Mouse (Mus musculus) embryonic facial prominence, embryonic 13.5 days (tissue): Measurements from ENCODE around the gene Tnxb. TPM values are rescaled to one million over a fixed set of nuclear protein-coding genes. Genes with fewer than 3 reads are reported as not detected.
A peak's percentile ranks its signal among the peaks of the same experiment; 100 is the strongest.

Experiments used
- ATAC-seq: fragments of 200-750 bp; cut with Nextera tagmentation; 2 replicates; pipeline ENCODE4 v1.8.0; 2017; ENCODE audit warnings: low read depth; ENCODE audit not compliant: insufficient number of reproducible peaks, insufficient read depth, low FRiP score, low TSS enrichment
- H3K27ac ChIP-seq: fragments of 300-500 bp; sonication (generic); 2 replicates; pipeline ENCODE4 v1.5.1; 2015; ENCODE audit warnings: moderate library complexity, mild to moderate bottlenecking, inconsistent platforms
- H3K27me3 ChIP-seq: fragments of 300-500 bp; sonication (generic); 2 replicates; pipeline ENCODE4 v1.6.1; 2015; ENCODE audit warnings: mild to moderate bottlenecking, inconsistent platforms
- H3K36me3 ChIP-seq: fragments of 300-500 bp; sonication (generic); 2 replicates; pipeline ENCODE4 v1.6.1; 2015; ENCODE audit warnings: mild to moderate bottlenecking, inconsistent platforms
- H3K4me1 ChIP-seq: fragments of 300-500 bp; sonication (generic); 2 replicates; pipeline ENCODE4 v1.6.1; 2015; ENCODE audit warnings: inconsistent platforms
- H3K4me2 ChIP-seq: fragments of 300-500 bp; sonication (generic); 2 replicates; pipeline ENCODE4 v1.6.1; 2015; ENCODE audit warnings: moderate library complexity, mild to moderate bottlenecking, inconsistent platforms
- H3K4me3 ChIP-seq: fragments of 300-500 bp; sonication (generic); 2 replicates; pipeline ENCODE4 v1.5.1; 2015; ENCODE audit warnings: mild to moderate bottlenecking, inconsistent platforms
- H3K9ac ChIP-seq: fragments of 300-500 bp; sonication (generic); 2 replicates; pipeline ENCODE4 v1.6.1; 2015; ENCODE audit warnings: mild to moderate bottlenecking, inconsistent platforms
- H3K9me3 ChIP-seq: fragments of 300-500 bp; sonication (generic); 2 replicates; pipeline ENCODE4 v1.6.1; 2016; ENCODE audit warnings: inconsistent platforms
- WGBS: fragments of 180-500 bp; shearing (Covaris S2); methylation state at CpG from one replicate; pipeline ENCODE4 v1.1.7; 2015; ENCODE audit warnings: mixed read lengths; 5-methylcytosine and 5-hydroxymethylcytosine counted together
- polyA plus RNA-seq: library from polyadenylated mRNA; unstranded; fragments of >200 nt; fragmentation: Nextera tagmentation; extraction: Ambion mirVana; gene quantifications from 2 replicates; pipeline ENCODE4 v1.2.1, GENCODE M21; 2015

Gene Tnxb
- polyA plus RNA-seq, 1 experiment from 2014 or later: 0.04 TPM

DNA sequence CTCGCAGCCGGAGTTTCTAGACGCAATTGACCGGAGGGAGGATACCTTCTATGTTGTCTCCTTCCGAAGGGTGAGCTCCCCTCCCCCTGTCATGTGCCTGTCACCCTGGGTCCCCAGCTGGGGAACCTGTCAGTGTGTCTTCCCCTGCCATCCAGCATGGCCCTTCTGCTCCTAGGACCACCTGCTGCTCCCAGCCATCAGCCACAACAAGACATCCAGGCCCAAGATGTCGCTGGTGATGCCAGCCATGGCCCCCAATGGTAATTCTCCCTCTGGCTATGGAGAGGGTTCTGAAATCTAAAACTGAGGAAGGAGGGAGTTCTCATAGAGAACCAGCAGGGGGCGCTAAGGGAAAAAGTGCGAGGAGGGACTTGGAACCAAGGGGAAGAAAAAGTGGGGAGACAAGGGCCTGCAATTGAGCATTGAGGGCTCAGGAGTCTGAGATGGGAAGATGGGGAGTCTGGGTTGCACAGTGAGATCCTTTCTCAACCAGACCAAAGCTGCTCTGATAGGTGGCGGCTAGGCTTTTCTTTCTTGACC, 16.5 kb upstream of the Tnxb start:
- Histone ChIP-seq H3K9ac (no peak overlapping the region), H3K36me3 (peaks cover 64% of the 10 kb centered on the region), H3K27ac (no peak overlapping the region), H3K9me3 (no peaks in the 10 kb centered on the region), H3K4me3 (no peak overlapping the region), H3K4me2 (no peak overlapping the region), H3K4me1 (peaks cover 9% of the 10 kb centered on the region), H3K27me3 (peaks cover 3% of the 10 kb centered on the region)
- no peak for ATAC-seq
- 59% methylated on average over 9 of the region's 9 CpGs for WGBS

DNA sequence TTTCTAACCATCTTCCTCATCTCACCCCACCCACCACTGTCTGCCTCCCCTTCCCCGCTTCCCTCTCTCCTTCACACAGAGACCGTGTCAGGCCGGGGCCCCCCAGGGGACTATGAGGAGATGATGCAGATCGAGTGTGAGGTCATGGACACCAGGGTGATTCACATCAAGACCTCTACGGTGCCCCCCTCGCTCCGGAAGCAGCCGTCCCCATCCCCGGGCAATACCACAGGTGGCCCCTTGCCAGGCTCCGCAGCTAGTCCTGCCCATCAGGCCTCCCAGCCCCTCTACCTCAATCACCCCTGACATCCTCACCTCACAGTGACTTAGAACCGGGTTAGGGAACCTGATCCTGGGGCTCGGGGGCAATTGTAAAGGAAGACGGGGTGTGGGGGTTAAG, 15.9 kb upstream of the Tnxb start:
- H3K4me2 ChIP-seq: no peak overlapping the region
- H3K9me3 ChIP-seq: no peaks in the 10 kb centered on the region
- H3K4me3 ChIP-seq: no peak overlapping the region
- H3K4me1 ChIP-seq: peaks cover 7% of the 10 kb centered on the region; the same call in 1 of the 2 replicates
- 90% methylated on average over 13 of the region's 13 CpGs for WGBS
- peaks cover 9% of the 10 kb centered on the region for H3K27me3 ChIP-seq
- peaks cover 58% of the 10 kb centered on the region for H3K36me3 ChIP-seq
- H3K27ac ChIP-seq: no peak overlapping the region
- no peak for ATAC-seq
- H3K9ac ChIP-seq: no peak overlapping the region

GRCm38 (mm10) chr17:34655160-34655559, 15.2 kb upstream of the Tnxb start:
- WGBS: 83% methylated on average over 7 of the region's 7 CpGs
- H3K9ac ChIP-seq: no peak overlapping the region
- no peak overlapping the region for H3K27ac ChIP-seq
- H3K4me1 ChIP-seq: peaks cover 7% of the 10 kb centered on the region; the same call in 1 of the 2 replicates
- H3K9me3 ChIP-seq: no peaks in the 10 kb centered on the region
- H3K36me3 ChIP-seq: peaks cover 50% of the 10 kb centered on the region
- peaks cover 17% of the 10 kb centered on the region for H3K27me3 ChIP-seq
- ATAC-seq: peak; percentile 7; the same call in 1 of the 2 replicates
- H3K4me2 ChIP-seq: no peak overlapping the region
- no peak overlapping the region for H3K4me3 ChIP-seq

- H3K9me3 ChIP-seq: no peaks in the 10 kb centered on the region
- H3K27me3 ChIP-seq: peaks cover 21% of the 10 kb centered on the region
- H3K27ac ChIP-seq: no peak overlapping the region
- no peak overlapping the region for H3K9ac ChIP-seq
- no peak overlapping the region for H3K4me3 ChIP-seq
- no peak overlapping the region for H3K4me2 ChIP-seq
- peak; percentile 3; the same call in 1 of the 2 replicates for ATAC-seq
- H3K4me1 ChIP-seq: peaks cover 11% of the 10 kb centered on the region; the same call in 1 of the 2 replicates
- H3K36me3 ChIP-seq: peaks cover 46% of the 10 kb centered on the region
- WGBS: 66% methylated on average over 4 of the region's 4 CpGs
These were observed 14.7 kb upstream of the Tnxb start for GRCm38 (mm10) chr17:34655581-34655991.

DNA sequence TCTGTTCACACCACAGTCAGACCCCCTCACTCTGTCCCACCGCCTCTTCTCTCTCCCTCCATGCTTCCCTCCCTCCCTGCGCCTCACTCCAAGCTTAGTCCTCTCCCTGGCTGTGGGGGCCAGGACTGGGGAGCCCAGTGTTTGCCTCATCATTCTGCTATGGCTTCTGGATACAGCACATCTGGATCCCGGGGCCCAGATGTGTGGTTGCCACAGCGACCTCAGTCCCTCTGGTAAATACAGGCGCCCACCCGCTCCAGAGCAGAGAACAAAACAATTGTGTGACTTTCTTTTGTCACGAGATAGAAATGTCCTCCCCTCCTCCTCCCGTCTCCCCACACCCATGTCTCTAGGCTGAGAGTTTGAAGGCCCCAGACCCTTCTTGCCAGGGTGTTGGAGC, 13.7 kb upstream of the Tnxb start:
- 50% methylated on average over 8 of the region's 8 CpGs for WGBS
- H3K9me3 ChIP-seq: no peaks in the 10 kb centered on the region
- no peak overlapping the region for H3K4me2 ChIP-seq
- peaks cover 22% of the 10 kb centered on the region for H3K4me1 ChIP-seq
- H3K36me3 ChIP-seq: peaks cover 35% of the 10 kb centered on the region
- H3K27me3 ChIP-seq: peaks cover 31% of the 10 kb centered on the region
- H3K4me3 ChIP-seq: no peak overlapping the region
- 0 out of 2 replicates have a peak overlapping the region, but pooled peaks have one; percentile 27 for H3K9ac ChIP-seq
- H3K27ac ChIP-seq: no peak overlapping the region
- no peak for ATAC-seq

DNA sequence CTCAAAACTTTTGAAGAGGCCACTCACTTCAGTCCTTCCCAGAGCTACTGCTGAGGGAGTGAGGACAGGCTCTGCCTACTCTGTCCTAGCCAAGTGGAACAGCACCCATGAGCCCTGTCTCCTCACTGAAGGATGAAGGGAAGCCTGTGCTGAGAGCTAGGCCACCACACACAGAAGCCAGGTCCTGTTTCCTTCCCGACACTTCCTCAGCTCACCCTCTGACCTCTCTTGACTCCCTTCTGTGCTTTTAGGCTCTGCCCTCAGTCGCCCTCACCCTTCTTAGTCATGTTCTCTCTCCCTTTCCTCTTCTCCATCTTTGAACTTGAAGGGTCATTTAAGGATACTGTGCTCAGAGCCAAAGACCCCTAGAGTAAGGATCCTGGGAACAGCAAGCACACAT, 13.1 kb upstream of the Tnxb start:
- no peak overlapping the region for H3K9ac ChIP-seq
- H3K27ac ChIP-seq: no peak overlapping the region
- no peaks in the 10 kb centered on the region for H3K9me3 ChIP-seq
- 17% methylated on average over 2 of the region's 2 CpGs for WGBS
- no peak overlapping the region for H3K4me3 ChIP-seq
- peaks cover 32% of the 10 kb centered on the region for H3K27me3 ChIP-seq
- peaks cover 29% of the 10 kb centered on the region for H3K36me3 ChIP-seq
- peaks cover 22% of the 10 kb centered on the region for H3K4me1 ChIP-seq
- ATAC-seq: no peak
- H3K4me2 ChIP-seq: no peak overlapping the region

DNA sequence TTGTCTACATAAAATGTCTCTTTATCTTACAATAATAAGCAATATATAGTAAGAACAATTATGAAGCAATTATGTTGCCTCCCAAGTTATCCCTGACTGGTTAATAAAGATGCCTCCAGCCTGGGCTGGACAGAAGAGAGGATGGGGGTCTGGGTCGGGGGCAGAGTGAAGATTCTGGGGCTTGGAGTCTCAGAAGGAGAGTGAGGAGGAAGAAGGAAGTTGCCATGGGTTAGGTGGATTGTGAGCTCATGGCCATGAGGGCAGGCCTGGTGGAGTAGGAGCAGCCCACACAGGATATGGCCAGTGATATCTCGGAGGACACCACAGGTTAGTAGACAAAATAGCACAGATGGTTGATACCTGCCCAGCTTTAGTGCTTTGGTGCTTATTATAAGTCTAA, 12.2 kb upstream of the Tnxb start:
- peaks cover 22% of the 10 kb centered on the region for H3K4me1 ChIP-seq
- peaks cover 21% of the 10 kb centered on the region for H3K36me3 ChIP-seq
- H3K4me3 ChIP-seq: no peak overlapping the region
- H3K9ac ChIP-seq: no peak overlapping the region
- H3K27me3 ChIP-seq: peaks cover 37% of the 10 kb centered on the region
- no peaks in the 10 kb centered on the region for H3K9me3 ChIP-seq
- no peak overlapping the region for H3K4me2 ChIP-seq
- 83% methylated on average over 2 of the region's 2 CpGs for WGBS
- no peak for ATAC-seq
- no peak overlapping the region for H3K27ac ChIP-seq

- WGBS: 75% methylated on average over 3 of the region's 3 CpGs
- H3K4me3 ChIP-seq: no peak overlapping the region
- ATAC-seq: no peak
- no peak overlapping the region for H3K9ac ChIP-seq
- peaks cover 41% of the 10 kb centered on the region for H3K27me3 ChIP-seq
- H3K36me3 ChIP-seq: peaks cover 16% of the 10 kb centered on the region
- H3K9me3 ChIP-seq: no peaks in the 10 kb centered on the region
- no peak overlapping the region for H3K27ac ChIP-seq
- H3K4me2 ChIP-seq: no peak overlapping the region
- H3K4me1 ChIP-seq: peaks cover 22% of the 10 kb centered on the region
These were observed 11.7 kb upstream of the Tnxb start for GRCm38 (mm10) chr17:34658591-34658990.

DNA sequence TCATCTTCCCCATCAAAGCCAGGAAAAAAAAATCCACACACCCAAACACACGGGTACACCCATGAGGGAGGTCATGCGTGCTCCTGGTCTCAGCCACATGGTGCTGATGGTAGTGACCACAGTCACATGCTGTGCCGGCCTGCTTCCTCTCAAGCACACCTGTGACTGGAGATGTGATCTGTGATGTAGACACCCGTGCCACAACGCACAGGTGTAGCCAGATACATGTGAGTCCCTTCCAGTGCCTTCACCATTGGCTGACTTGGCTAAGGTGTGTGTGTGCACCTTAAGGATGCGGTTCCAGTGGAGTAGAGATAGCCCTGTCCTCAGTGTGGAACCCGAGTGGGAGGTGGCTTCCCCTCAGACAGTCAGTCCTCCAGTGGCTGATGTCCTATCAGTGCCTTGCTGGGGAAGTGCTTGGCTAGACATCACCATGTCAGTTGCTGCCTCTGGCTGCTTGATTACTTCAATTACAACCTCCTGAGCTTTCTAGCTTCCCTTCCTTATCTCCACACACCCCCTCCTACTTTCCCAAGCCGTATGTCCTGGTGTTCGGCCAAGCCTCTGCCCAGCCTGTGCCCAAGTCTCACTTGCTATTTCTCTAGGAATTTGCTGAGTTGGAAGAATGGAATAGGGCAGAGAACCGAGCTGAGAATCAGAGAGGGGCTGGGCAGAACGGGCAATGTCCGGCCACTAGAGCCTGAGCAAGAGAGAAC, 11.0 kb upstream of the Tnxb start:
- H3K9ac ChIP-seq: no peak overlapping the region
- H3K27me3 ChIP-seq: peaks cover 47% of the 10 kb centered on the region
- no peak overlapping the region for H3K4me3 ChIP-seq
- H3K27ac ChIP-seq: no peak overlapping the region
- H3K36me3 ChIP-seq: peaks cover 9% of the 10 kb centered on the region
- no peak for ATAC-seq
- no peaks in the 10 kb centered on the region for H3K9me3 ChIP-seq
- H3K4me1 ChIP-seq: peaks cover 22% of the 10 kb centered on the region
- H3K4me2 ChIP-seq: no peak overlapping the region
- 66% methylated on average over 12 of the region's 12 CpGs for WGBS

DNA sequence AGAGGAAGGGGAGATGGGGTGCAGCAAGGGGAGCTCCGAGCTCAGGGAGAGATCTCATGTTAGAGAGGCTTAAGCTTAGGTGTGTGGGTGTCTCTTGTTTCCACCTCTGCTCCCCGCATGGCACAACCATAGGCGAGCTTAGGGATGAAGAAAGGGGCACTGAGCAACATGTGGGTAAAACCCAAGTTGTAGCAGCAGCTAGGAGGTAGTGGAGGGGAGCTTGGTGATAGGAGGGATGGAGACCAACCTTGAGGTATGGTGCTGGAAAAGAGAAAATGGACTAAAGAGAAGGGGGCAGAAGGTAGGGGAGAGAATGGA, 10.5 kb upstream of the Tnxb start:
- no peak overlapping the region for H3K4me2 ChIP-seq
- ATAC-seq: no peak
- no peaks in the 10 kb centered on the region for H3K9me3 ChIP-seq
- peaks cover 22% of the 10 kb centered on the region for H3K4me1 ChIP-seq
- H3K9ac ChIP-seq: no peak overlapping the region
- no peak overlapping the region for H3K4me3 ChIP-seq
- 72% methylated on average over 3 of the region's 3 CpGs for WGBS
- H3K36me3 ChIP-seq: peaks cover 5% of the 10 kb centered on the region; the same call in 1 of the 2 replicates
- no peak overlapping the region for H3K27ac ChIP-seq
- H3K27me3 ChIP-seq: peaks cover 48% of the 10 kb centered on the region

GRCm38 (mm10) chr17:34660259-34660820, 10.0 kb upstream of the Tnxb start:
- ATAC-seq: no peak
- Histone ChIP-seq H3K4me1 (peaks cover 22% of the 10 kb centered on the region), H3K4me2 (peak overlapping the region; percentile 48; the same call in 1 of the 2 replicates), H3K27me3 (peaks cover 52% of the 10 kb centered on the region), H3K36me3 (peaks cover under 1% of the 10 kb centered on the region; the same call in 1 of the 2 replicates), H3K4me3 (no peak overlapping the region), H3K27ac (no peak overlapping the region), H3K9me3 (no peaks in the 10 kb centered on the region), H3K9ac (0 out of 2 replicates have a peak overlapping the region, but pooled peaks have one; percentile 11)
- WGBS: 32% methylated on average over 10 of the region's 11 CpGs

DNA sequence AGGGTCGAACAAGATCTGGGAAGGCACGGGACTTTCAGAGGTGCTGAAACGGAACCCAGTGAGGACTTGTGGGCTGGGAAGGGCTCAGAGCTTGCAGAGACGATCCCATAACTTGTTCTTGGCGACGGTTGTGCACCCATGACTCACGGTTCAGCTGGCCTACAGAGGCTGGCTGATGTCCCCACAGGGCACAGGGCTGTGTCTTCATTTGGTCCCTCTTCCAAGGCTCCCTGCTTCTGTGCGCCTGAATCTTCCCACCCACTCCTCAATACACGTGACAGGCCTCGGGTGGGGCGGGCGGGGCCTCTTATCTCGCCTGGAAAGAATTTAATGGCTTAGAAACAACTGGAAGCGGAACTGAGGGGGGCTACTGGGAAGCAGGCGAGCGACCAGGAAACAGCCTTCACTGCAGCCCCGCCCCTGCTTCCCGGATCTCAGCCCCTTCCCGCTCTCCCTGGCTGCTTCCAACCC, 9.2 kb upstream of the Tnxb start:
- no peaks in the 10 kb centered on the region for H3K9me3 ChIP-seq

More for the DNA sequence above, 9.2 kb upstream of the Tnxb start:
- WGBS: 7% methylated on average over 19 of the region's 19 CpGs
- peaks cover 20% of the 10 kb centered on the region for H3K4me1 ChIP-seq
- ATAC-seq: no peak
- peak overlapping the region; percentile 48 for H3K4me2 ChIP-seq
- peak overlapping the region; percentile 11; the same call in 1 of the 2 replicates for H3K9ac ChIP-seq
- peaks cover 58% of the 10 kb centered on the region for H3K27me3 ChIP-seq
- no peaks in the 10 kb centered on the region for H3K36me3 ChIP-seq
- no peak overlapping the region for H3K27ac ChIP-seq
- H3K4me3 ChIP-seq: peak overlapping the region; percentile 22
